Mouse (Mus musculus): Measurements from ENCODE around the gene Ice2. TPM values are rescaled to one million over a fixed set of nuclear protein-coding genes. Genes with fewer than 3 reads are reported as not detected.

Gene Ice2
- total and polyA plus RNA-seq, 2 experiments from 2014 or later, result 7.0 to 9.8 TPM

GRCm38 (mm10) chr9:69453066-69453900, 55.6 kb downstream of the Ice2 start, which contains the start of gene Anxa2:
Gene Anxa2, plus strand, starts transcription at chr9:69453620.
- DNase-seq, result peak; percentile 59
- Histone ChIP-seq H3K27ac (ENCODE audit: low read depth, low read length) (0 out of 2 replicates have a peak within 1 kb of the TSS, but pooled peaks have one; percentile 29), H3K4me3 (ENCODE audit: low read depth, low read length) (peak within 1 kb of the TSS; percentile 39), H3K4me2 (ENCODE audit: low read depth) (peak within 1 kb of the TSS; percentile 75), H3K9ac (peak within 1 kb of the TSS; percentile 37; the same call in 1 of the 2 replicates), H3K36me3 (ENCODE audit: insufficient read depth) (no peaks in the 10 kb centered on the region), H3K9me3 (ENCODE audit: low read length) (no peaks in the 10 kb centered on the region), H3K4me1 (ENCODE audit: insufficient read depth) (peaks cover 8% of the 10 kb centered on the region; the same call in 1 of the 2 replicates), H3K27me3 (ENCODE audit: insufficient read depth, low read length) (peaks cover 11% of the 10 kb centered on the region)
- TF ChIP-seq CTCF (IDR thresholded peaks at IDR 0.05; ENCODE audit: low read depth), result no peak
- WGBS, result 8% methylated on average over 37 of the region's 37 CpGs
- ATAC-seq, result peak; percentile 80

- Histone ChIP-seq H3K27me3 (ENCODE audit: insufficient read depth, low read length) (peaks cover 11% of the 10 kb centered on the region), H3K4me2 (ENCODE audit: low read depth) (peak overlapping the region; percentile 75), H3K4me1 (ENCODE audit: insufficient read depth) (peaks cover 10% of the 10 kb centered on the region; the same call in 1 of the 2 replicates), H3K9ac (peak overlapping the region; percentile 37; the same call in 1 of the 2 replicates), H3K27ac (ENCODE audit: low read depth, low read length) (0 out of 2 replicates have a peak overlapping the region, but pooled peaks have one; percentile 29), H3K9me3 (ENCODE audit: low read length) (no peaks in the 10 kb centered on the region), H3K4me3 (ENCODE audit: low read depth, low read length) (peak overlapping the region; percentile 39), H3K36me3 (ENCODE audit: insufficient read depth) (no peaks in the 10 kb centered on the region)
- ATAC-seq (peak; percentile 25; the same call in 1 of the 2 replicates), DNase-seq (no peak)
- no peak for TF ChIP-seq CTCF (IDR thresholded peaks at IDR 0.05; ENCODE audit: low read depth)
- 8% methylated on average over 32 of the region's 32 CpGs for WGBS
Observed at GRCm38 (mm10) chr9:69453901-69454666, 56.4 kb downstream of the Ice2 start.

GRCm38 (mm10) chr9:69454691-69455090, 57.0 kb downstream of the Ice2 start:
- Histone ChIP-seq H3K36me3 (ENCODE audit: insufficient read depth) (no peaks in the 10 kb centered on the region), H3K27ac (ENCODE audit: low read depth, low read length) (no peak overlapping the region), H3K4me2 (ENCODE audit: low read depth) (peak overlapping the region; percentile 75; the same call in 1 of the 2 replicates), H3K4me3 (ENCODE audit: low read depth, low read length) (peak overlapping the region; percentile 39), H3K9me3 (ENCODE audit: low read length) (no peaks in the 10 kb centered on the region), H3K27me3 (ENCODE audit: insufficient read depth, low read length) (peaks cover 11% of the 10 kb centered on the region), H3K9ac (no peak overlapping the region), H3K4me1 (ENCODE audit: insufficient read depth) (peaks cover 10% of the 10 kb centered on the region; the same call in 1 of the 2 replicates)
- DNase-seq (no peak), ATAC-seq (no peak)
- WGBS, result 65% methylated on average over 4 of the region's 4 CpGs
- no peak for TF ChIP-seq CTCF (IDR thresholded peaks at IDR 0.05; ENCODE audit: low read depth)

GRCm38 (mm10) chr9:69455391-69455790, 57.7 kb downstream of the Ice2 start:
- Histone ChIP-seq H3K9ac (no peak overlapping the region), H3K4me2 (ENCODE audit: low read depth) (no peak overlapping the region)
- no peak for TF ChIP-seq CTCF (IDR thresholded peaks at IDR 0.05; ENCODE audit: low read depth)

GRCm38 (mm10) chr9:69456406-69457075, 58.8 kb downstream of the Ice2 start:
- no peak overlapping the region for H3K27ac ChIP-seq (ENCODE audit: low read depth, low read length)
- H3K27me3 ChIP-seq (ENCODE audit: insufficient read depth, low read length), result peaks cover 11% of the 10 kb centered on the region
- no peaks in the 10 kb centered on the region for H3K36me3 ChIP-seq (ENCODE audit: insufficient read depth)
- H3K9me3 ChIP-seq (ENCODE audit: low read length), result no peaks in the 10 kb centered on the region
- no peak overlapping the region for H3K4me3 ChIP-seq (ENCODE audit: low read depth, low read length)
- H3K4me1 ChIP-seq (ENCODE audit: insufficient read depth), result peaks cover 10% of the 10 kb centered on the region; the same call in 1 of the 2 replicates
- DNase-seq, result no peak
- no peak overlapping the region for H3K9ac ChIP-seq
- H3K4me2 ChIP-seq (ENCODE audit: low read depth), result no peak overlapping the region
- no peak for ATAC-seq
- WGBS, result 81% methylated on average over 15 of the region's 15 CpGs
- no peak for TF ChIP-seq CTCF (IDR thresholded peaks at IDR 0.05; ENCODE audit: low read depth)

More at GRCm38 (mm10) chr9:69455391-69455790, 57.7 kb downstream of the Ice2 start:
- peaks cover 11% of the 10 kb centered on the region for H3K27me3 ChIP-seq (ENCODE audit: insufficient read depth, low read length)
- peaks cover 10% of the 10 kb centered on the region; the same call in 1 of the 2 replicates for H3K4me1 ChIP-seq (ENCODE audit: insufficient read depth)
- H3K36me3 ChIP-seq (ENCODE audit: insufficient read depth), result no peaks in the 10 kb centered on the region
- H3K27ac ChIP-seq (ENCODE audit: low read depth, low read length), result no peak overlapping the region
- DNase-seq (no peak), ATAC-seq (no peak)
- no peaks in the 10 kb centered on the region for H3K9me3 ChIP-seq (ENCODE audit: low read length)
- 63% methylated on average over 4 of the region's 4 CpGs for WGBS
- H3K4me3 ChIP-seq (ENCODE audit: low read depth, low read length), result no peak overlapping the region

GRCm38 (mm10) chr9:69457143-69457542, 59.4 kb downstream of the Ice2 start:
- no peak for DNase-seq
- H3K9ac ChIP-seq, result no peak overlapping the region
- H3K36me3 ChIP-seq (ENCODE audit: insufficient read depth), result no peaks in the 10 kb centered on the region
- no peak overlapping the region for H3K4me3 ChIP-seq (ENCODE audit: low read depth, low read length)
- 97% methylated on average over 3 of the region's 3 CpGs for WGBS
- no peak for ATAC-seq
- TF ChIP-seq CTCF (IDR thresholded peaks at IDR 0.05; ENCODE audit: low read depth), result no peak
- H3K4me2 ChIP-seq (ENCODE audit: low read depth), result no peak overlapping the region
- H3K27ac ChIP-seq (ENCODE audit: low read depth, low read length), result no peak overlapping the region
- H3K4me1 ChIP-seq (ENCODE audit: insufficient read depth), result peaks cover 10% of the 10 kb centered on the region; the same call in 1 of the 2 replicates
- H3K9me3 ChIP-seq (ENCODE audit: low read length), result no peaks in the 10 kb centered on the region
- peaks cover 11% of the 10 kb centered on the region for H3K27me3 ChIP-seq (ENCODE audit: insufficient read depth, low read length)
